Mouse (Mus musculus): ENCODE data around the gene Usp44.

The Usp44 gene

DNA sequence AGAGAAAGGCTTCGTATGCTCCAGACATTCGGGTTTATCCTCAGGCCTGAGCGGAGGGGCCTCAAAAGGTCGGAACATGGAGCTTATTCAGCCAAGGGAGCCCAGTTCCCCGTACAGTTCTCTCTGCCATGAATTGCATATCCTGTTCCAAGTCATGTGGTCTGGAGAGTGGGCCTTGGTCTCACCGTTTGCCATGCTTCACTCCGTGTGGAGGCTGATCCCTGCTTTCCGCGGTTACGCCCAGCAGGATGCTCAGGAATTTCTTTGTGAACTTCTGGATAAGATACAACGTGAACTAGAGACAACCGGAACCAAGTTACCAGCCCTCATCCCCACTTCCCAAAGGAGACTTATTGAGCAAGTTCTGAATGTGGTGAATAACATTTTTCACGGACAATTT lies 15.4 kb downstream of the Usp44 start:
- DNase-seq (ENCODE audit: low spot score): no peak

DNA sequence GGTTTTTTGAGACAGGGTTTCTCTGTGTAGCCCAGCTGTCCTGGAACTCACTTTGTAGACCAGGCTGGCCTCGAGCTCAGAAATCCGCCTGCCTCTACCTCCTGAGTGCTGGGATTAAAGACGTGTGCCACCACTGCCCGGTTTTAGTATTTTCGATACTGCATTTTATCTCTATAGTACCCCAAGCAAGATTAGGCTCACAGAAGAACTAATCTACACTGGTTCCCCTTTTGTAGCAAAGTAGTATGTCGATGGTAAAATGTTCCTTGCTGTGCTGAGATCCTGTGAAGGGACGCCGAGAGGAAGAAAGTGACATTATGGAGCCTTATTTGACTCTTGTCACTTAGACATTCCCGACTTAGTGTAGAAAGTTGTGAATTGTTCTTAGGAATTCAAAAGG lies 23.8 kb downstream of the Usp44 start:
- no peak for DNase-seq (ENCODE audit: low spot score)

DNA sequence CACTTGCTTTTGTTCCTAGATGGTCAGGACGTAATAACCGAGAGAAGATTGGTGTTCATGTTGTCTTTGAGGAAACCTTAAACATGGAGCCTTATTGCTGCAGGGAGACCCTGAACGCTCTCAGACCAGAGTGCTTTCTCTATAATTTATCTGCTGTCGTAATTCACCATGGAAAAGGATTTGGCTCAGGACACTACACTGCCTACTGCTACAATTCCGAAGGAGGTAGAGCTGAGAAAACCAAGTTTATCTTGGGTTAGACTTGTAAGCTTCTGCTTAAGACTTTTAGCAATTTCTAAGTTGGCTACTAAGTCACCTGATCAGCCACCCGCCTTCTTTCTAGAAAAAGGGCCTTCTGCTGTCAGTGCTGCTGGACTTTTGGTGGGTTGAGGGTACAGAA lies 24.7 kb downstream of the Usp44 start:
- DNase-seq (ENCODE audit: low spot score): no peak

DNA sequence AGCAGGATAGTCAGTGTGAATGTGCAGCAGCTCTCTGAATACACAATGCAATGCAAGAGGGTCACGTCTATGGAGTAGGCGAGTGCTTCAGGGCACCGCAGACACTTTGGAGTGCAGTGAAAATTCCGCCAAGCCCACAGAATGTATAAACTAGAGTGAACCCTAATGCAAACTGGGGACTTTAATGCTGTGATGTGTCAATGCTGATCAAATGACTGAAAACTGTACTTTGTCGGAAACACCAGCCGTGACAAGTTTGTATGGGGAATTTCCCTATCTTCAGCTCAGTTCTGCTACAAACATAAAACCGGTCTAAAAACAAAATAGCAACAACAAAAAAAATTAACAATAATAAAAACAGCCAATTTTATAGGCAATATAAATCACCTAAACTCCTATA lies 37.0 kb downstream of the Usp44 start:
- DNase-seq (ENCODE audit: low spot score): no peak

DNA sequence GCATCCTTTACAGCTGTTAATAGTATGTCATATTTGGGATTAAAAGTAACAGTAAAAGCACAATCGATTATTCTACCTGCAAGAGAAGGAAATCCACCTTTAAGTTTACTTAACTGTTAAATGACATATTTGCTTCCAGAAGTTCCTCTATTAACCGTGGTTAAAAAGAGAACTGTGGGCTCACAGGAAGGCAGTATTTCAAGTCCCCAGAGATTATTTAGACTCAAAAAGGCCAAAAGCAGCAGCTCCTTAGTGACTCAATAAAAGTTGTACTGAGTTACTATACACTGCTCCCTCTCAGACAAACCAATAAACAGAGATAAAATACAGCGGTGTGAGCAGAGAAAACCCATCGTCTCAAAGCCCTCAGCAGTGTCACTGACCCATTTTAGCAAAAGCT lies 37.5 kb downstream of the Usp44 start:
- DNase-seq (ENCODE audit: low spot score): no peak

DNA sequence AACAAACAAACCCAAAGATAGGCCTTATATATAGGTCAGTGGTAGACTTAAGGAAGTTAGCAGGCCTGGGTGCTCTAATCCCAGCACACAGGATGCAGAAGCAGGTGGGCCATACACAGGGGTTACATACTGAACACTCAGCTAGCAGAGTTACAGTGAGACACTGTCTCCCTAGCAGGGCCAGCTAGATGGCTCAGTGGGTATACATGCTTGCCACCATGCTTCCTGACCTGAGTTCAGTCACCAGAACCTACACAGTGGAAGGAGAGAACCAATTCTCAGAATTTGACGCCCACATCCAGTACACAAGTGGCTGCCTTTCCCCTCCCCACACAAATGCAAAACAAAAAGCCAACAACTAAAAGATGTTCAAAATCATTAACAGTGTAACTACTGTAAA lies 45.4 kb downstream of the Usp44 start:
- no peak for DNase-seq (ENCODE audit: low spot score)

DNA sequence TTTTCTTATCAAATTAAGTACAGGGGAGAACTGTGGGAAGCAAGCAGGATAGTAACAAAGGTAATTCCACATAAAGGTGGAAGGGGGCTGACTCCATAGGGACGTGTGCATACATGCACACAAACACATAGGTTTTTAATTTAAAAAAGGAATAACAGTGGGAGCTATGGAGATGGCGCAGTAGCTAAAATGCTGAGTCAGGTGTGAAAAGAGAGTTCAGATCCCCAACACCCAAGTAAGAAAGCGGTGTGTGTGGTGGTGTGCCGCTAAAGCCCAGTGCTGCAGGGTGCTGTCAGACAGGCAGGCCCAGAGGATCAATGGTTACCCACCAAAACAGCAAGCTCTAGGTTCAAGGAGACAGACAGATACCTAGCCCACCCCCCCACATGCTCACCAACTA lies 47.4 kb downstream of the Usp44 start:
- no peak for DNase-seq (ENCODE audit: low spot score)

DNA sequence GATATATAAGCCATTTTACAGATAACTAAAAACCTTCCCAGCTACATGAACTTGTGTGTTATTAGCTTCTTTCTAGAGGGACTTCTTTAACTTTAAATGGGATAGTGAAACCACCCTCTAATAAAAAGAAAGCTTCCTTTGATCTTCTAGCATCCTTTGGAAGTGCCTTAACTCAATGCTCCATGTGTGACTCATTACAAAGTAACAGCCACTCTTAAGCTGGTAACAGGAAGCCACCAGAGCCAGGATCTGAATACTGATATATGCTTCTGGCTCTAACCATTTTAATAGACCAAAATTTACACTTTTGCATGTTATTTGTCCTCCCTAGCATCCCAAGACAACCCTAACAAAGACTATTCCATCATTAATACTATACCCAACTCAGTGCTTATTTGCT lies 50.6 kb downstream of the Usp44 start:
- DNase-seq (ENCODE audit: low spot score): no peak

DNA sequence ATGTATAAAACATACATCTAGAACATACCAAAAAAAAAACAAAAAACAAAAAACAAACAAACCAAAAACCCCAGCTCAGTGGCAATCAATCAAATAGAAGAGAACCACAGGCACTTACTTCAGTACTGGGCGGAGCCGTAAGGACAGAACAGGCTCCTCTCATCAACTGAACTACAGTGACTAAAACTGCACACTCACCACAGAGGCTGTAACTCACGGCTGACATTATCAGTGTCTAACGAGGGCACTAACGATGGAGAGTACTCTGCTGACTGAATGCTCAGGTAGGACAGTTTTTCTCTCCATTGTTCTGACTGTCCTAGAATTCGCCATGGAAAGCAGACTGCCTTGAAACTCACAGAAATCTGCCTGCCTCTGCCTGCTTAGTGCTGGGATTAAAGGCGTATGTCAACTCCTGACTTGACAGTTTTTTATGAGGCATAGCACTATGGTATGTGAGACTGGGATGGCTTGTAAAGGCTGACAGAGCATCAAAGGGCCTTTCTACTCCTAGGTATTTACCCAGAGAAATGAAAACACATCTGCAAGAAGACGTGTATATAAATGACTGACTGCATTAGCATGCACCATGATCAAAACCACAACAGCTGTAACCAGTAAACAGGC lies 51.5 kb downstream of the Usp44 start:
- no peak for DNase-seq (ENCODE audit: low spot score)

DNA sequence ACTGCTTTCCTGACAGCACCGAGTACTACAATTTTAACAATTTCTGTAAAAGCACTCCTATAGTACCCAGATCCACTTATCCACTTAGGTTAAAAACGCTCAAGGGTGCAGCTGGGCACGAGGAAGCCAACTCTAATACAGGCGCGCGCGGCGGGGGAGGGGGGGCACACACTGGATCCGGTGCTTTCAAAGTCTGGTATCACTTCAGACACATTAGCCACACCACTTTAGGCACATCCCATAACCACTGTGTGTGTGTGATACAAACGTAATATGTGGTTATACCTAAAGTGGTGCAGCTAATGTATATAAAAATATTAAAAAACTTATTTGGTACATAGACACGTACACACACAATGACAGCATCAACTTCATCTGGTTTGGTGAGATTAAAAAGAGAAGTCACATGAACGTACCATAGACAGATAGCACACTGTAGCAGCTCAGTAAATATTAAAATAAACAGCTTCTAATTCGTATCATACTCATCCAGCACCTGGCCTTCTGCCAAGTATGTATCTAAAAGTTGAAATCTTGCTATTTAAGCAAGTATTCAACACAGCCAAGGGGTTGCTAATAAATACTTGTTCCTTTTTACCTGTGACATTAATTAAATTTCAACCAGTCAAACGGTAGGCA lies 54.6 kb downstream of the Usp44 start:
- no peak for DNase-seq (ENCODE audit: low spot score)

DNA sequence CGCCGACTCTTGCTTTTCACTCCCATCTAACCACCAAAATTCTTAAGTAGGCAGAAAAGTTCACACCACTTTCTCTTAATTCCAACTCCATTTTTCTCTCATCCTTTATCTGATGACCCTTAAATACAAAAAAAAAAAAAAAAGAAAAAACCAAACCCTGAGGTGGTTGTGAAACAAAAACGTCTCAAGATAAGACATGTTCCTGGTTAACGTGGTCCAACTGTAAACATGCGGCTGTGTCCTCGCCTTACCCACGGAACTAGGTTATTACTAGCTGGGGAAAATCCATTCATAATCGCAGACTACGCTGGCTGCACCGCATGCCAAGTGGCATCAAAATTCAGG lies 57.2 kb downstream of the Usp44 start:
- no peak for DNase-seq (ENCODE audit: low spot score)

DNA sequence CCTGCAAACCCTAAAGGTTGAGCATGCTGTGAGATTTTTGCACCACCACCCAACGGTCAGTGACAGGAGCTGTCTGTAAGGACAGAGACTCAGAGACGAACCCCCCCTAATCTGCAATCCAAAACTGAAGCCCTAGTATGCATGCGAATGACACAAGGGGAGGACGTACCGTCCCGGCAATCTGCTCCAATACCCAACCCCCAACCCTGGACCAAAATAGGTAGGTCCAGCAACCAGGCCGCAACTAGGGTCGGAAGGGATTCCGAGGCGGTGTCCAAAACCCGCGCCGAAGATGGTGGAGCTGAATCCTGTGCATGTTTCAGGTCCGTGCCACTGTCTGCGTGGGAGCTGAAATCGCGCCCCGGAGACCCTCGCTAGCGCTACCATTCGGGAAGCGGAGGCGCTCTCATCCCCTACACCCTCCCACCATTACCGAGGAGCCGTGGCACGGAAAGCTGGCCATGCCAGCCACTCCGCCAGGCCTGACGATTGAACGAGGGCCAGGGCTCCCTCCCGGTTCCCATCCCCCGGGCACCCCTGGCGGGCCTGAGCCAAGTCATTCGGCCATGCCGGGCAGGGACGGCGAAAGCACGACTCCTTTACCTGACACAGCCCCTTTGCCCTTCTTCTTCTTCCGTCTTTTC lies 57.7 kb downstream of the Usp44 start:
- DNase-seq (ENCODE audit: low spot score): no peak

DNA sequence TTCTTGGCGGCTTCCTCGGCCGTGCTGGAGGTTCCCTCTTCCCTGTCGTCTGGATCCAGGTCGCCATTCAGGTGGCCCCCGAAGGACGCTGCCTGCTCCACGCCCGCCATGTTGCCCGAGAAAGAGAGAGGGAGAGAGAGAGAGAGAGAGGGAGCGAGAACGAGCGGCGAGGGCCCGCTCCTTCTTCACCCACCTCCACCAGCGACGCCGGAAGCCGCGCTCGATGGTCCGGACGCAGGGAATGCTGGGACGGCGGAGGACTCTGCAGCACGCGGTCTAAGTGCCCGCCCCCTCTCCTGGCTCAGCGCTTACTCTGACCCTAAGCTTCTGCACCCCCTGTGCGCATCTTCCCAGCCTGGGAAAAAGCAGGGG lies 58.2 kb downstream of the Usp44 start:
- DNase-seq (ENCODE audit: low spot score): peak; percentile 76

DNA sequence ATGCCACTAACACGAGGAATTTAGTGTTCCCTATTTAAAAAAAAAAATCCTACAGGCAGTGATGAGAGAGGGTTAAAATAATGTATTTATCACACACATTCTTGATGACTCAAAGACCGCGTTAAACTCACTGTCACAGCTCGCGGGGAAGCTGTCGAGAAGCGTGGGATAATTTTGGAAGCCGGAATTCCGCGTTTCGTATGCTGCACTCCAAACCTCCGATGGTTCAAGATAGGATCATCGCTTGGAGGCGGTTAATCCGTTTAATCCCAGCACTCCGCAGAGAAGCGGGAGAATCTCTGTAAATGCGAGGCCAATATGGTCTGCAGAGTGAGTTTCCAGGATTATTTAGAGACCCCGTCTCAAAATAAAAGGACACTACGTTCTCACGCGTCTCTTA lies 58.6 kb downstream of the Usp44 start:
- peak; percentile 6 for DNase-seq (ENCODE audit: low spot score)

DNA sequence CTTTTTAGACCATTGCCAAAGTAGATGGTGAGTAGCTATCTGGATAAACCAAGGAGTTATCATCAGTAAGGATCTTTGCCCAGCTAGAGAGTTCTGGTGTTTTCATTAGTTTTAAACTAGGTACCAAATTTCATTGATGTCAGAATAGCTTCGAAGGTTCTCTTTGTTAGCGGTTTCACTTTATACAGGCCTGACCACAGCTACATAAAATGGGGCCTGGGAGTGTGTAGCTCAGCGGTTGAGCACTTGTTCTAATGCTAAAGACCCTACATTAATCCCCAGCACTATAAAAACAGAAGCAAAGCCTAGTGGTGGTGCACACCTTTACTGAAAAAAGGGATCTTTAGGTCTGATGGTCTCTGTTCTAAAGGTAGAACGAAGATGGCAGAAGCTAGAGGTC lies 59.2 kb downstream of the Usp44 start:
- no peak for DNase-seq (ENCODE audit: low spot score)

DNA sequence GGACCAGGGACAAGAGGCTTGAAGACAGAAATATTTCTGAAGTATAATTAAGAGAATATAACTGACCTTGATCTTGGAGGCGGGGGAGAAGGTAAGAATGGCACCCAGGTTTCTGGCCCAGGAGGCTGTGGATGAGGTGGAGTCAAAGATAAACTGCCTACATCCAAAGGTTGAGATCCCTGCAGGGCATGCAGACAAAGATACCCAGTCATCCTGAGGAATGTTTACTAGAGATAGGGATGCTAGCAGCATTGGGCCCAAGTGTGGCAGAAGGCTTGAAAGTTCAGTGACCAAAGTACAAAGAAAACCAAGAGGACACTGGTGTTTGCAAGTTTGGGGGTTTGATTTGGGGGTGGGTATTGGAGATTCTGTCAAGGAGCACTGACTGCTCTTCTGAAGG lies 59.7 kb downstream of the Usp44 start:
- no peak for DNase-seq (ENCODE audit: low spot score)

DNA sequence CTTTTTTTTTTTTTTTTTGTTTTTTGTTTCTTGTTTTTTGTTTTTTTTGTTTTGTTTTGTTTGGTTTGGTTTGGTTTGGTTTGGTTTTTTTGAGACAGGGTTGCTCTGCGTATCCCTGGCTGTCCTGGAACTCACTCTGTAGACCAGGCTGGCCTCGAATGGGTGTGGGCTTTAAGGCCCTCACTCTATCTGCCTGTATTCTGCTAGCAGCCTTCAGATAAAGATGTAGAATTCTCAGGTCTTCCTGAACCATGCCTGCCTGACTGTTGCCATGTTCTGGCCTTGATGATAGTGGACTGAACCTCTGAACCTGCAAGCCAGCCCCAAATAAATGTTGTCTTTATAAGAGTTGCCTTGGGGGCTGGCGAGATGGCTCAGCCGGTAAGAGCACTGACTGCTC lies 61.2 kb downstream of the Usp44 start:
- DNase-seq (ENCODE audit: low spot score): no peak

DNA sequence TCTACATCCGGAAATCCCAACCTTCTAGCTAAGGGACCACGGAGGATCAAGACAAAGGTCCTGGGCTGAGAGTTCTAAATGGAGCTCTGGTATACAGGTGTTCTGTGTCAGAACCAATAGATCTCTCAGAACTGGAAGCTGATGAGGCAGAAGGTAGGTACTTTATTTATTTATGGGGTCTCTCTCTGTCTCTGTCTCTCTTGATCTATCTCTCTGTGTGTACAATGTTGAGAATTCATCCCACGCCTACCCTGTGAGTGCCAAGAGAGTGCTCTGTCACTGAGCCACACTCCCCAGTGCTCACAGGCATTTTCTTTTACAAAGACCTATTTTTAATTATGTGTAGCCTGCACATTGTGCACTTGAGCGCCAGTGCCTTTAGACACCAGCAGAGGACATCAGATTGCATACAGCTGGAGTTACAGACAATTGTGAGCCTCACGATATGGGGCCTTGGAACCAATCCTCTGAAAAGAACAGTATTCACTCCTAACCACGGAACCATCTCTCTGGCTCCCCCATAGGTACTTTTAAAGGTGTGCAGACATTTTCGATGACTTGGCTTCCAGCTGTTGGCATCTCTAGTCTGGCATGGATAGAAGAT lies 65.8 kb downstream of the Usp44 start, which contains the start of gene Metap2:
Metap2 (minus strand) TSS at position 51 of the 604 bp plus-strand sequence.
- DNase-seq (ENCODE audit: low spot score): no peak

DNA sequence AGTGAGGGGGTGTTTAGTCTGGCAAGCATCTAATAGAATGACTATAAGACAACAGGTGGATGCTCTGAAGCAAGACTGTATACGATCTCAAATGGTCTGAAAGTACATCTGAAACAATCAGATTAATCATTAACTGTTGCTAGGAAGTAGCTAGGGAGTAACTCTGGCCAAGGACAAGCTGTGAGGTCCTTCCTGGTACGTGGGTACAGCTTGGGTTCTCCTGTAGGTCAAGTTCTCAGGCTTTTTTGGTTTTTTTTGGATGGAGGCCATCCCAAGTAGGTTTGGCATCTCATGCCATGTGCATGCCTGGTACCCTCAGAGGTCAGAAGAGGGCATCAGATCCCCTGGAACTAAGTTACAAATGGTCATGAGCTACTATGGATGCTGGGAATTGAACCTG lies 67.9 kb downstream of the Usp44 start:
- DNase-seq (ENCODE audit: low spot score): no peak

DNA sequence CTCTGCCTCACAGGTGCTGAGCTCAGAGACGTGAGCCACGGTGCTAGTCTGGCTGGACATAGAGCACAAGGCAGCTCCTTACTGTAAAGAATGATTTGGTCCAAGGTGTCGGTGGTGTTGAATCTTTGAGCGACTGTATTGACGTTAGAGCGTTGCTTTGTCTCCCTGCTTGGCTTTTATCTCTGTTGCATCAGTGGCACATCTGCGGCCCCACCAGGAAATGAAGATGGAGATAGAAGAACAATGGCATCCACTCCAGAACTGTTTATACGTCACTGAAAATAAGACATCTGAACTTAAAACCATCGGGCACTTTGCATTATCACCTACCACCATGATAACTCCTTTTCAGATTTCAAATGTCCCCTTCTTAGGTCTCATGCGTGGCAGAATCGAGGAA lies 68.6 kb downstream of the Usp44 start:
- DNase-seq (ENCODE audit: low spot score): no peak

DNA sequence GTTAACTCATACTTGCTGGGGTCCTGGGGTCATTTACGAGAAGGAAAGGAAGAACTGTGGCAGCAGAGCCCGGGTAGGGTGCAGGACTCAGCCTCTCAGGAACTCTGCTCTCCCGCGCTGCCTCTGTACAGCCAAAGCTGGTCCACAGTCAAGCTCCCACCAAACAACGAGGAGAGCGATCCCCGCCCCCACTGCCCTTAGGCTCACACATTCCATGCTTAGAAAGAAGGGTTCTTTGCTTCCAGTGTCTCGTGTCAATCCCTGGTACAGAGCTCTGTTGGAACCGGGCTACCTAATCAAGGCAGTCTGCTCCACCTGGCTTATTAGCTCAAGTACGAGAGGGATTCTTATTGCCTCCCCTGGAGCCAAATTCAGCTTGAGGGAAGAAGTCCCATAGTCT lies 76.0 kb downstream of the Usp44 start:
- no peak for DNase-seq (ENCODE audit: low spot score)

Data from ovary, postnatal 14 days (tissue).